Mouse (Mus musculus) CD4-positive naive resting alpha-beta T cell, adult 57 days (primary cell): ENCODE results near the gene Fnip1. TPM values are rescaled to one million over a fixed set of nuclear protein-coding genes. Genes with fewer than 3 reads are reported as not detected.

Experiments used
- total RNA-seq: library from RNA; stranded (reverse); gene quantifications from one replicate; pipeline ENCODE4 v1.2.4, GENCODE M21; 2023

The Fnip1 gene
- total RNA-seq: 28.7 TPM

DNA sequence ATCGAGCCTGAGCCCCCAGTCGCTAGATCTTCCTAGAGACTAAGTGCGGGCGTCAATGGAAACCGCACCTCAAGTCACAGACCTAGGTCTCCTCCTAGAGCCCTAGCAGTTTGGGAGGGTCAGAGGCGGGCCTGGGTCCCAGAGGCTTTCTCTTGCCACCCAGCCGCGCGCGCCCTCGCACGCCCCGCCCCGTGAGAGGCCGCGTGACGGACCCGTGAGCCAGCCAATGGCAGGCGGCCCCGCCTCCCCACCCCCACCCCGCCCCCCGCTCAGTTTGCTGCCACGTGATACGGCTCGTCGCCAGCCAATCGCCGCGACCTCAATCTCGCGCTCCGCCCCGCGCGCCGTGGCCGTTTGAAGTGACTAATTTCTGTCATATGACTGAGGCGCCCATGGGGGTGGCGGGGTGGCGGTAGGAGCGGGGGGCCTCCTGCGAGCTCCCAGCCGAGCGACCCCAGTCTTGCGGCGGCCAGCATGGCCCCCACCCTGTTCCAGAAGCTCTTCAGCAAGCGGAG is at the start of gene Fnip1:
Gene Fnip1, plus strand, starts transcription at position 377 of the 515 bp plus-strand sequence.

GRCm38 (mm10) chr11:54522529-54523430 is 84.8 kb downstream of the Fnip1 start, which contains the start of gene Rapgef6:
Rapgef6 (plus strand) TSS chr11:54522847.

Other genes starting within 250 kb of the Fnip1 start
- 8.5 TPM for gene Csf2, start 188.5 kb upstream of the Fnip1 start, total RNA-seq
- gene Il3, start 170.9 kb upstream of the Fnip1 start, total RNA-seq: not detected
- not detected for gene Acsl6, start 134.4 kb upstream of the Fnip1 start, total RNA-seq
- gene Meikin, start 67.5 kb upstream of the Fnip1 start, total RNA-seq: not detected
- 253 TPM for gene Rapgef6, start 84.6 kb downstream of the Fnip1 start, total RNA-seq